ENCODE assay signal across 25 mouse cellular contexts in genomic region chr2:158230617-158231016, GRCm38 (mm10). TPM values are rescaled to one million over a fixed set of nuclear protein-coding genes. Genes with fewer than 3 reads are reported as not detected.
A peak's percentile ranks its signal among the peaks of the same experiment; 100 is the strongest.
DNase-seq lines count a peak whose midpoint lies in the region; ATAC-seq and TF ChIP-seq lines count a peak whose summit lies in the region.
"Had no signal": no experiment of that assay in that cellular context is flagged by ENCODE, and none has a peak within 500 bp of the region (broad histone marks: within the 10 kb centered on the region; RNA-seq: fewer than 3 reads in every experiment).

No protein-coding gene starts in this region.

- TF ChIP-seq CTCF in midbrain, postnatal 0 days (IDR thresholded peaks at IDR 0.05) = no peak

- H3K4me3 ChIP-seq in kidney, embryonic 15.5 days (replicated peaks) = no peak overlapping the region
- H3K4me3 ChIP-seq in midbrain, embryonic 14.5 days (replicated peaks; ENCODE audit: low read depth, low read length) = no peak overlapping the region
- H3K4me3 ChIP-seq in midbrain, postnatal 0 days (ENCODE audit: low read depth, low read length) = no peak overlapping the region
- H3K4me3 ChIP-seq in embryonic facial prominence, embryonic 14.5 days (ENCODE audit: low read depth, low read length) = no peak overlapping the region
- H3K4me3 ChIP-seq in stomach, embryonic 16.5 days (replicated peaks; ENCODE audit: low read length) = no peak overlapping the region
- H3K4me3 ChIP-seq: heart, embryonic 12.5 days; hindbrain, embryonic 15.5 days; left cerebral cortex, adult 2 months had no signal

- no peak overlapping the region for H3K9ac ChIP-seq in kidney, embryonic 15.5 days
- no peak overlapping the region for H3K9ac ChIP-seq in midbrain, embryonic 14.5 days (replicated peaks; ENCODE audit: low read length)
- no peak overlapping the region for H3K9ac ChIP-seq in midbrain, postnatal 0 days (replicated peaks; ENCODE audit: low read length, poor library complexity, severe bottlenecking)
- H3K9ac ChIP-seq in embryonic facial prominence, embryonic 14.5 days (ENCODE audit: low read depth, low read length) = no peak overlapping the region
- no peak overlapping the region for H3K9ac ChIP-seq in stomach, embryonic 16.5 days (ENCODE audit: low read length)
- H3K9ac ChIP-seq: heart, embryonic 12.5 days; hindbrain, embryonic 15.5 days had no signal

- DNase-seq in kidney, postnatal 4 days = no peak
- peak; percentile 20 for DNase-seq in midbrain, embryonic 14.5 days
- DNase-seq in midbrain, postnatal 0 days (ENCODE audit: low spot score) = no peak
- DNase-seq in embryonic facial prominence, embryonic 14.5 days (ENCODE audit: low spot score) = no peak
- DNase-seq in spleen, postnatal 14 days (ENCODE audit: low spot score in 2 of 2) = no peak
- DNase-seq: adrenal gland, postnatal 25 days; cerebellum, adult 9-10 months; lung, postnatal 36 days; right cerebral cortex, postnatal 4 days; thymus, postnatal 14 days had no signal

- no peaks in the 10 kb centered on the region for H3K36me3 ChIP-seq in kidney, embryonic 15.5 days
- H3K36me3 ChIP-seq in midbrain, embryonic 14.5 days (ENCODE audit: control insufficient read depth, insufficient read depth, low read length) = no peaks in the 10 kb centered on the region
- no peaks in the 10 kb centered on the region for H3K36me3 ChIP-seq in midbrain, postnatal 0 days (ENCODE audit: insufficient read depth, low read length)
- H3K36me3 ChIP-seq in embryonic facial prominence, embryonic 14.5 days (ENCODE audit: control insufficient read depth, insufficient read depth, low read length) = no peaks in the 10 kb centered on the region
- H3K36me3 ChIP-seq in stomach, embryonic 16.5 days (ENCODE audit: control insufficient read depth, insufficient read depth, low read length) = no peaks in the 10 kb centered on the region
- H3K36me3 ChIP-seq: heart, embryonic 12.5 days; hindbrain, embryonic 15.5 days had no signal

- 43% methylated on average over 6 of the region's 6 CpGs for WGBS in kidney, embryonic 15.5 days
- WGBS in midbrain, embryonic 14.5 days = 21% methylated on average over 6 of the region's 6 CpGs
- WGBS in midbrain, postnatal 0 days = 38% methylated on average over 6 of the region's 6 CpGs
- 36% methylated on average over 6 of the region's 6 CpGs for WGBS in embryonic facial prominence, embryonic 14.5 days
- WGBS in stomach, embryonic 16.5 days = 38% methylated on average over 6 of the region's 6 CpGs

- no peak for ATAC-seq in kidney, embryonic 15.5 days (replicated peaks; ENCODE audit: low FRiP score)
- no peak for ATAC-seq in midbrain, embryonic 14.5 days (ENCODE audit: low FRiP score, low TSS enrichment)
- ATAC-seq in midbrain, postnatal 0 days (ENCODE audit: low FRiP score) = no peak
- ATAC-seq in embryonic facial prominence, embryonic 14.5 days (ENCODE audit: low read depth) = no peak
- no peak for ATAC-seq in stomach, embryonic 16.5 days (ENCODE audit: insufficient read depth, low FRiP score)
- ATAC-seq: CD4-positive, CD25-positive, alpha-beta regulatory T cell, adult 4 months; intestine, postnatal 0 days had no signal

- peaks cover 38% of the 10 kb centered on the region for H3K4me1 ChIP-seq in kidney, embryonic 15.5 days
- peaks cover 10% of the 10 kb centered on the region; the same call in 1 of the 2 replicates for H3K4me1 ChIP-seq in midbrain, embryonic 14.5 days (ENCODE audit: control insufficient read depth, insufficient read depth, low read length)
- peaks cover 7% of the 10 kb centered on the region; the same call in 1 of the 2 replicates for H3K4me1 ChIP-seq in midbrain, postnatal 0 days (ENCODE audit: insufficient read depth, low read length)
- H3K4me1 ChIP-seq in embryonic facial prominence, embryonic 14.5 days (ENCODE audit: control insufficient read depth, insufficient read depth, low read length) = peaks cover 12% of the 10 kb centered on the region; the same call in 1 of the 2 replicates
- H3K4me1 ChIP-seq in stomach, embryonic 16.5 days (ENCODE audit: control insufficient read depth, insufficient read depth, low read length) = peaks cover 17% of the 10 kb centered on the region

- H3K27me3 ChIP-seq in kidney, embryonic 15.5 days = peaks cover 6% of the 10 kb centered on the region; the same call in 1 of the 2 replicates
- H3K27me3 ChIP-seq in midbrain, embryonic 14.5 days (ENCODE audit: control insufficient read depth, insufficient read depth, low read length) = no peaks in the 10 kb centered on the region
- no peaks in the 10 kb centered on the region for H3K27me3 ChIP-seq in midbrain, postnatal 0 days (ENCODE audit: insufficient read depth, low read length)
- no peaks in the 10 kb centered on the region for H3K27me3 ChIP-seq in embryonic facial prominence, embryonic 14.5 days (replicated peaks; ENCODE audit: control insufficient read depth, insufficient read depth, low read length)
- peaks cover 4% of the 10 kb centered on the region; the same call in 1 of the 2 replicates for H3K27me3 ChIP-seq in stomach, embryonic 16.5 days (ENCODE audit: control insufficient read depth, insufficient read depth, low read length)
- H3K27me3 ChIP-seq: hindbrain, embryonic 15.5 days had no signal

- no peak overlapping the region for H3K4me2 ChIP-seq in kidney, embryonic 15.5 days
- no peak overlapping the region for H3K4me2 ChIP-seq in midbrain, embryonic 14.5 days (ENCODE audit: low read length)
- no peak overlapping the region for H3K4me2 ChIP-seq in midbrain, postnatal 0 days (ENCODE audit: low read depth, low read length, poor library complexity, severe bottlenecking)
- no peak overlapping the region for H3K4me2 ChIP-seq in embryonic facial prominence, embryonic 14.5 days (ENCODE audit: low read depth, low read length)
- H3K4me2 ChIP-seq in stomach, embryonic 16.5 days (ENCODE audit: low read depth, low read length) = no peak overlapping the region
- H3K4me2 ChIP-seq: heart, embryonic 12.5 days; hindbrain, embryonic 15.5 days; midbrain, embryonic 11.5 days had no signal

- no peaks in the 10 kb centered on the region for H3K9me3 ChIP-seq in kidney, embryonic 15.5 days (replicated peaks)
- no peaks in the 10 kb centered on the region for H3K9me3 ChIP-seq in midbrain, embryonic 14.5 days (ENCODE audit: control insufficient read depth, low read length)
- no peaks in the 10 kb centered on the region for H3K9me3 ChIP-seq in midbrain, postnatal 0 days (ENCODE audit: low read length)
- H3K9me3 ChIP-seq in embryonic facial prominence, embryonic 14.5 days (ENCODE audit: control insufficient read depth, low read length) = no peaks in the 10 kb centered on the region
- no peaks in the 10 kb centered on the region; the same call in 1 of the 2 replicates for H3K9me3 ChIP-seq in stomach, embryonic 16.5 days (replicated peaks; ENCODE audit: control insufficient read depth, low read length)
- H3K9me3 ChIP-seq: heart, embryonic 12.5 days; hindbrain, embryonic 15.5 days had no signal

- peak overlapping the region; percentile 42; the same call in 1 of the 2 replicates for H3K27ac ChIP-seq in kidney, embryonic 15.5 days
- H3K27ac ChIP-seq in midbrain, embryonic 14.5 days (replicated peaks; ENCODE audit: low read depth, low read length) = no peak overlapping the region
- no peak overlapping the region for H3K27ac ChIP-seq in midbrain, postnatal 0 days (ENCODE audit: low read depth, low read length)
- H3K27ac ChIP-seq in embryonic facial prominence, embryonic 14.5 days (replicated peaks; ENCODE audit: low read depth, low read length) = peak overlapping the region; percentile 29; the same call in 1 of the 2 replicates
- H3K27ac ChIP-seq in stomach, embryonic 16.5 days (ENCODE audit: low read length) = peak overlapping the region; percentile 60
- H3K27ac ChIP-seq: hindbrain, embryonic 15.5 days; left cerebral cortex, adult 2 months had no signal

RNA-seq across cellular contexts. Expression of gene D630003M21Rik, which starts 1.6 kb away (rescaled TPM):
- 6.2 and 7.7 TPM in 2 replicates for polyA plus RNA-seq in kidney, embryonic 15.5 days (2015; fragmentation: Nextera tagmentation; extraction: Ambion mirVana)
- 0.97 and 1.4 TPM in 2 replicates for polyA plus RNA-seq in midbrain, embryonic 14.5 days (2014; fragmentation: Nextera tagmentation; extraction: Ambion mirVana)
- total RNA-seq in midbrain, postnatal 0 days (2014; rRNA removed) = 4.6 and 5.5 TPM in 2 replicates
- 1.1 and 1.5 TPM in 2 replicates for polyA plus RNA-seq in midbrain, postnatal 0 days (2015; fragmentation: Nextera tagmentation; extraction: Ambion mirVana)
- 5.4 and 6.8 TPM in 2 replicates for polyA plus RNA-seq in embryonic facial prominence, embryonic 14.5 days (2014; fragmentation: Nextera tagmentation; extraction: Ambion mirVana)
- polyA plus RNA-seq in stomach, embryonic 16.5 days (2015; fragmentation: Nextera tagmentation; extraction: Ambion mirVana) = 4.7 and 5.4 TPM in 2 replicates
- total RNA-seq: MEL had no signal
- polyA plus RNA-seq: CD4-positive, CD25-positive, alpha-beta regulatory T cell, adult 4 months had no signal

RNA-seq across cellular contexts. Expression of gene Bpi, which starts 27.3 kb away (rescaled TPM):
- polyA plus RNA-seq in kidney, embryonic 15.5 days (2015; fragmentation: Nextera tagmentation; extraction: Ambion mirVana) = 0.08 and 0.17 TPM in 2 replicates
- polyA plus RNA-seq in midbrain, embryonic 14.5 days (2014; fragmentation: Nextera tagmentation; extraction: Ambion mirVana) = not detected in 2 replicates
- 0.22 TPM in 1 of 2 replicates, not detected in the other for total RNA-seq in midbrain, postnatal 0 days (2014; rRNA removed)
- polyA plus RNA-seq in midbrain, postnatal 0 days (2015; fragmentation: Nextera tagmentation; extraction: Ambion mirVana) = not detected in 2 replicates
- not detected in 2 replicates for polyA plus RNA-seq in embryonic facial prominence, embryonic 14.5 days (2014; fragmentation: Nextera tagmentation; extraction: Ambion mirVana)
- polyA plus RNA-seq in stomach, embryonic 16.5 days (2015; fragmentation: Nextera tagmentation; extraction: Ambion mirVana) = not detected in 2 replicates
- total RNA-seq: adrenal gland, postnatal 25 days; gastrocnemius, postnatal 4 days; layer of hippocampus, adult 8-10 months; left cerebral cortex, adult 2 months; liver, adult 2 months; MEL had no signal
- polyA plus RNA-seq: CD4-positive, CD25-positive, alpha-beta regulatory T cell, adult 4 months; embryonic facial prominence, embryonic 11.5 days; forebrain, embryonic 11.5 days; heart, embryonic 12.5 days; hindbrain, embryonic 15.5 days; intestine, postnatal 0 days; liver, adult 2 months; midbrain, embryonic 11.5 days; neural tube, embryonic 11.5 days had no signal

Comparison
In these comparisons a context has a peak if more than half of its experiments do, and no peak if none do; other contexts are left out.
1. H3K27ac ChIP-seq: peak in kidney, embryonic 15.5 days (single experiment), embryonic facial prominence, embryonic 14.5 days (single experiment) and stomach, embryonic 16.5 days (single experiment); none in midbrain, embryonic 14.5 days (single experiment) and midbrain, postnatal 0 days (single experiment).